Mouse (Mus musculus) liver, embryonic 16.5 days (tissue): ENCODE results near the gene Cdkl4. TPM values are rescaled to one million over a fixed set of nuclear protein-coding genes. Genes with fewer than 3 reads are reported as not detected.

ENCODE experiments used
- ATAC-seq: fragments of 200-750 bp; cut with Nextera tagmentation; 2 replicates; pipeline ENCODE4 v1.8.0; 2017; ENCODE audit warnings: low read depth, mild to moderate bottlenecking, moderate number of reproducible peaks, moderate library complexity
- H3K27ac ChIP-seq: fragments of 300-500 bp; sonication (generic); 2 replicates; pipeline ENCODE4 v1.5.1; 2014; ENCODE audit warnings: mild to moderate bottlenecking, low read length
- H3K27me3 ChIP-seq: fragments of 300-500 bp; sonication (generic); 2 replicates; pipeline ENCODE4 v1.6.1; 2014; ENCODE audit warnings: low read depth, low read length, mixed read lengths; ENCODE audit not compliant: control insufficient read depth, insufficient read depth
- H3K36me3 ChIP-seq: fragments of 300-500 bp; sonication (generic); 2 replicates; pipeline ENCODE4 v1.6.1; 2014; ENCODE audit warnings: mild to moderate bottlenecking; ENCODE audit not compliant: control insufficient read depth, insufficient read depth
- H3K4me1 ChIP-seq: fragments of 300-500 bp; sonication (generic); 2 replicates; pipeline ENCODE4 v1.6.1; 2014; ENCODE audit warnings: low read depth, low read length, mixed read lengths; ENCODE audit not compliant: control insufficient read depth
- H3K4me2 ChIP-seq: fragments of 300-500 bp; sonication (generic); 2 replicates; pipeline ENCODE4 v1.6.1; 2014; ENCODE audit warnings: low read depth, low read length, mixed read lengths
- H3K4me3 ChIP-seq: fragments of 300-500 bp; sonication (generic); 2 replicates; pipeline ENCODE4 v1.5.1; 2014; ENCODE audit warnings: low read depth, mild to moderate bottlenecking, low read length
- H3K9ac ChIP-seq: fragments of 300-500 bp; sonication (generic); 2 replicates; pipeline ENCODE4 v1.6.1; 2014; ENCODE audit warnings: low read depth, low read length
- H3K9me3 ChIP-seq: fragments of 300-500 bp; sonication (generic); replicated peaks from 2 replicates; pipeline ENCODE4 v1.6.1; 2016; ENCODE audit warnings: low read length; ENCODE audit not compliant: control insufficient read depth
- WGBS: fragments of 180-500 bp; shearing (Covaris S2); extraction: QIAGEN DNeasy Blood & Tissue Kit; methylation state at CpG from one replicate; pipeline ENCODE4 v1.1.7; 2014; ENCODE audit not compliant: insufficient replicate concordance; 5-methylcytosine and 5-hydroxymethylcytosine counted together
- polyA plus RNA-seq: library from polyadenylated mRNA; unstranded; fragments of >200 nt; fragmentation: Nextera tagmentation; extraction: Ambion mirVana; gene quantifications from 2 replicates; pipeline ENCODE4 v1.2.1, GENCODE M21; 2015

The Cdkl4 gene
- polyA plus RNA-seq, result 0.14 and 0.16 TPM in 2 replicates

DNA sequence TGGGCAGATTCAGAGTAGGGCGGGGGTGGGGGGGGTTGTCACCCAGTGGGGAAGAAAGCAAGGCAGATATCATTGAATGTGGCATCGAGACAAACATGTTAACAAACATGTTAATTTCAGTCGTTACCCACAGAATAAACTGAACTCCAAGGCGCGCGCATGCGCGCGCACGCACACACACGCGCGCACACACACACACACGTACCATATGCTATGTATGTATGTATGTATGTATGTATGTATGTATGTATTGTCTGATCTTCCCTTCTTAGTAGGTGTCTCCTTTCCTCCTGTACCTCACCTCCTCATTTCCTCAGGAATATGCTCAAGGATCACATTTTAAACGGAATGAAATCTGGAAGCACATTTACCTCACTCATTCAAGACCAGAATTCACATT, at the start of gene Cdkl4:
Gene Cdkl4 (minus strand): TSS at position 175 of the 400 bp plus-strand sequence.
- no peaks in the 10 kb centered on the region; the same call in 1 of the 2 replicates for H3K4me1 ChIP-seq
- no peaks in the 10 kb centered on the region for H3K9me3 ChIP-seq
- H3K27ac ChIP-seq, result no peak within 1 kb of the TSS
- H3K4me2 ChIP-seq, result peak within 1 kb of the TSS; percentile 69
- ATAC-seq, result no peak
- H3K9ac ChIP-seq, result no peak within 1 kb of the TSS; the same call in 1 of the 2 replicates
- H3K27me3 ChIP-seq, result no peaks in the 10 kb centered on the region; the same call in 1 of the 2 replicates
- H3K36me3 ChIP-seq, result no peaks in the 10 kb centered on the region
- 74% methylated on average over 15 of the region's 15 CpGs for WGBS
- H3K4me3 ChIP-seq, result peak within 1 kb of the TSS; percentile 43

DNA sequence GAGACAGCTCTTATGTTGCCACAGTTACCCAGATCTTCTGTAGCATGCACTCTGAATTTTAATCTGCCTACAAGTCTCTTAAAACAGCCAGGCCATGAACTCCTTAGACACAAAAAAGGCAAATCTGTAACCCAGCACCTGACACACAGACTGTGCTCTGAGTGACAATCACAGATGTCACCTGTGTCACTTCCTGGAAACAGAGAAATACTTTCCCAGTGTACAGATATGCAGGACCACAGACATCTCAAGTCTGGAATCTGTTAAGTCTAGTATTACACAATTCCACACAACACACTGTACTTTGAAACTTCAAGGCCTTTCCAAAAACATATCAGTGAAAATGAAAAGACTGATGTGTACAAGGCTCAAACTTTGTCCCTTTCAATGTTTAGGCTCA, 47.4 kb upstream of the Cdkl4 start:
- no peaks in the 10 kb centered on the region for H3K4me1 ChIP-seq
- no peaks in the 10 kb centered on the region for H3K27me3 ChIP-seq
- no peaks in the 10 kb centered on the region for H3K9me3 ChIP-seq
- H3K36me3 ChIP-seq, result no peaks in the 10 kb centered on the region
- no peak overlapping the region for H3K9ac ChIP-seq
- ATAC-seq, result peak; percentile 53; the same call in 1 of the 2 replicates
- no peak overlapping the region for H3K4me2 ChIP-seq
- no peak overlapping the region for H3K4me3 ChIP-seq
- H3K27ac ChIP-seq, result peak overlapping the region; percentile 10; the same call in 1 of the 2 replicates

DNA sequence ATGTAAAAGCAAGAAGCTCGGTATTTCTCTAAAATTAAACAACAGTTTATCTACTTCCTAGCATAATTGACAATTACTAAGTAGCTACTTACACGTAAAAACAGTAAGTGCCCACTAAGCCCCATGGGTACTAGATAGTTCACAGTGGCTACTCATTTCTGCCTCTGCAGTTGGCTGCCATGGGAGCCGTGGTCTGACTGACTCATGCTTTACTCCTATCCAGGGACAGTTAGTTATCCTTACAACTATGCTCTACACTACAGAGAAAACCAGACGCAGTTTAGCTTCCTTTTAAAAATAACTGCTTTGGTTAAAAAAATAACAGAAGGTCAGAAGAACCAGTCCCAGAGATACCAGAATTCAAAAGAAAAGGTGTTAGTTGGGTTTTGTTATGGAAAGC, 44.1 kb upstream of the Cdkl4 start:
- Histone ChIP-seq H3K27ac (no peak overlapping the region), H3K4me1 (no peaks in the 10 kb centered on the region), H3K4me2 (no peak overlapping the region), H3K9me3 (no peaks in the 10 kb centered on the region), H3K9ac (no peak overlapping the region), H3K27me3 (no peaks in the 10 kb centered on the region), H3K4me3 (no peak overlapping the region), H3K36me3 (no peaks in the 10 kb centered on the region)
- WGBS, result 72% methylated on average over 4 of the region's 4 CpGs
- no peak for ATAC-seq

DNA sequence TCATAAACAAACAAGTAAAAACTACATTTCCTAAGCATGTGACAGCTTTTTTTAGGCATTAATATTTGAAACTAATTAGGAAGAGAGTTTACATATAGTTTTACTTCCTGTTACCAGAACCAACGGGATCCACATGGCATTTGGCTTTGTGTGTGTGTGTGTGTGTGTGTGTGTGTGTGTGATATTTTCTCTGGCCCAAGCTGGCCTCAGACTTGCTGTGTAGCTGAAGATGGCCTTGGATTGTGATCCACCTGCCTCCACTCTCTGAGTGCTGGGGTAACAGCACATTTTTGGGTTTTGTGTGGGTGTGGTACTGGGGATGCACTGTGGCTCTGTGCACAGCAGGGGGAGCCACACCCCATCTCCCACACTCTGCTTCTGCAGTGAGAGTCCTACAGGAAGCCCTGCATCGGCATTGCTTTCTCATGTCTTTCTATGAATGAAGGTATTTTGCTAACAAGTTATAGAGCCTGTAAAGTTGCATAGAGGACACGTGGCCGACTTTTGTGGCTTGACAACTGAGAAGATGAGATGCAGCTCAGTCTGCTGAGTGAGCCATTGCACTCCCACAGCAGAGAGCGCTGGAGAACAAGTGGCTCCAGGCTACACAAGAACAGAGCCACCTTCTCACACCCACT, 43.3 kb upstream of the Cdkl4 start:
- no peak for ATAC-seq
- H3K4me2 ChIP-seq, result no peak overlapping the region
- WGBS, result 46% methylated on average over 5 of the region's 5 CpGs

DNA sequence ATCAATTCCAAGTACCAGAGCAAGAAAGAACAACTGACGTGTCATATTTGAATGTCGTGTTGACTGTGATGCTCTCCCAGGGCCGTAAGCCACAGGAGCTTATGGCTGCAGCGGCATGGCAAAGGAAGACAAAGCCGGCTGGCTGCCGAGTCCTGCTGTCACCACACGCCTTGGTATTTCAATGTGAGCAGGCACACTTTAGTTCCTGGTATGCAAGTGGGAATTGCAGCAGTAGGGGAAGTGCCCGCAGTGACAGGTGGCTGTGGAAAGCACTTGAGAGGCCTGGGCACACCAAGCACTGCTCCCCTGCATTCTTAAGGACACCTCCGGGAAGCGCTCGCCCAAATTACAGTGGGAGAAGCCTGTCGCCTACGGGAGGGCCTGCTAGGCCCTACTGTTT, 41.9 kb upstream of the Cdkl4 start:
- Histone ChIP-seq H3K36me3 (peaks cover 4% of the 10 kb centered on the region; the same call in 1 of the 2 replicates), H3K9ac (no peak overlapping the region)
- no peak for ATAC-seq

More for the DNA sequence above, 43.3 kb upstream of the Cdkl4 start:
- no peaks in the 10 kb centered on the region for H3K36me3 ChIP-seq
- H3K27me3 ChIP-seq, result no peaks in the 10 kb centered on the region
- H3K4me3 ChIP-seq, result no peak overlapping the region
- H3K4me1 ChIP-seq, result no peaks in the 10 kb centered on the region
- no peak overlapping the region for H3K9ac ChIP-seq
- no peak overlapping the region for H3K27ac ChIP-seq
- no peaks in the 10 kb centered on the region for H3K9me3 ChIP-seq

DNA sequence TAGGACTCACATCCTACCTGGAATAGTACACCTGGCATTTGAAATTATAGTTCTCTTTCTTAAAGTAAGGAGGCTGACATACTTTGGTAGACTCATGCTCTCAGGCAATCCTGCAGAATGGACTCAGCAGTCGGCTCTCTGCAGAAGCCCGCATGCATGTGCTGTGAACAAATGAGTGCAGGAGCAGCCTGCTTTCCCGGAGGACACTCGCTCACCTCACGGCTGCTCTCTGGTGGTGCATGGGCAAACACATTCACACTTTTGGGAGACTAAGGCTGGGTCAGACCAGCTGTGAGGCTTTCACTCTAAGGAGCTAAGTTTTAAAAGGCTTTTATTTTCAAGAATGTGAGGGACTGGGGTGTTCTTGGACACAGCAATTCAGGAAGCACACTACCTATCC, 41.3 kb upstream of the Cdkl4 start:
- Histone ChIP-seq H3K4me1 (no peaks in the 10 kb centered on the region), H3K36me3 (peaks cover 4% of the 10 kb centered on the region; the same call in 1 of the 2 replicates), H3K9me3 (no peaks in the 10 kb centered on the region), H3K4me2 (no peak overlapping the region), H3K27ac (no peak overlapping the region), H3K9ac (no peak overlapping the region), H3K4me3 (no peak overlapping the region), H3K27me3 (no peaks in the 10 kb centered on the region)
- 78% methylated on average over 5 of the region's 5 CpGs for WGBS
- no peak for ATAC-seq

More for the DNA sequence above, 41.9 kb upstream of the Cdkl4 start:
- H3K4me2 ChIP-seq, result no peak overlapping the region
- no peaks in the 10 kb centered on the region for H3K4me1 ChIP-seq
- no peaks in the 10 kb centered on the region for H3K9me3 ChIP-seq
- no peak overlapping the region for H3K4me3 ChIP-seq
- no peaks in the 10 kb centered on the region for H3K27me3 ChIP-seq
- H3K27ac ChIP-seq, result no peak overlapping the region
- WGBS, result 72% methylated on average over 13 of the region's 13 CpGs

DNA sequence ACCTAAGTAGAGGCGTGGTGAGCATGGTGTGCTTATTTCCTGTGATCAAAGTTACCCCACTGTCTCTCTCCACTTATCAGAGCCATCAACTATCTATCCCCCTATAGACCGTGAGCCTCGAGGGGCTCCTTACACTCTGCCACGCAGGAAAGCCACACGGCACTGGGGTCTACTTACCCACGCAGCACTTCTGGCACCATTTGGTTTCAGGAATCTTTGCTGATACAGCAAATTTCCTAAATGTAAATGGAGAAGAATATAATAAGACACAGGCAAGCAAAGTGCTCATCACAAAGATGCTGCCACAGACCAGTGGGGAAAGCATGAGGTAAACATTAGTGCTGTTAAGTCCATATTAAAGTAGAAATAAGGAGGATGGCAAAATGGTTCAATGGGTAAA, 26.2 kb upstream of the Cdkl4 start:
- Histone ChIP-seq H3K9me3 (no peaks in the 10 kb centered on the region), H3K4me3 (no peak overlapping the region), H3K9ac (no peak overlapping the region), H3K36me3 (peaks cover 15% of the 10 kb centered on the region), H3K4me1 (no peaks in the 10 kb centered on the region), H3K27me3 (no peaks in the 10 kb centered on the region), H3K4me2 (no peak overlapping the region), H3K27ac (no peak overlapping the region)
- WGBS, result 77% methylated on average over 6 of the region's 6 CpGs
- ATAC-seq, result no peak

DNA sequence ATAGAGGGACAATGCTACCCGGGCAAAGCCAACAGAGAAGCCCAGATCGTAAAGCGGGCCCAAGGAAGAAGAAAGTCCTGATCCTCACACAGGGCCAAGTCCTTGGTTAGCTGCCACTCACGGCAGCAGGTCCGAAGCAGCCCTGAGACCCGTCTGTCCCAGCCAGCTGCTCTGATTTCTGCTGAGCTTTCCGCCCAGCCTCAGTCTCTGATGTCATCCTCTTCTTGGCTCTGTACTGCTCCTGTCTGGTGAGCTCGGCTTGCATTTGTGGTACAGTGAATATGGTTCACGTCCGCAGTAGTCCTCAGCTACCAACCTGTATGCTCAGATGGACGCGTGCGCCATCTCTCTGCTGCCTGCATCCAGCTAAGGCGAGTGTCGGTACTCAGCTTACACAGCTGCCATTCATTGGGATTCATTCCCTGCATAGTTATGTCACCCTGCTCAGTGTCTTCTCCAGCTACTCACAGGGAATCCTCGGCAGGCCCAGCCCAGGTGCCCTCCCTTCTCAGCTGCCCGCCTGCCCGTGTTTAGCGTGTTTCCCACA, 25.5 kb upstream of the Cdkl4 start:
- H3K36me3 ChIP-seq, result peaks cover 10% of the 10 kb centered on the region
- no peak for ATAC-seq
- H3K27me3 ChIP-seq, result no peaks in the 10 kb centered on the region
- H3K4me3 ChIP-seq, result no peak overlapping the region
- H3K4me2 ChIP-seq, result no peak overlapping the region
- 85% methylated on average over 19 of the region's 19 CpGs for WGBS
- H3K9ac ChIP-seq, result no peak overlapping the region
- no peaks in the 10 kb centered on the region for H3K9me3 ChIP-seq
- H3K4me1 ChIP-seq, result no peaks in the 10 kb centered on the region
- H3K27ac ChIP-seq, result no peak overlapping the region

DNA sequence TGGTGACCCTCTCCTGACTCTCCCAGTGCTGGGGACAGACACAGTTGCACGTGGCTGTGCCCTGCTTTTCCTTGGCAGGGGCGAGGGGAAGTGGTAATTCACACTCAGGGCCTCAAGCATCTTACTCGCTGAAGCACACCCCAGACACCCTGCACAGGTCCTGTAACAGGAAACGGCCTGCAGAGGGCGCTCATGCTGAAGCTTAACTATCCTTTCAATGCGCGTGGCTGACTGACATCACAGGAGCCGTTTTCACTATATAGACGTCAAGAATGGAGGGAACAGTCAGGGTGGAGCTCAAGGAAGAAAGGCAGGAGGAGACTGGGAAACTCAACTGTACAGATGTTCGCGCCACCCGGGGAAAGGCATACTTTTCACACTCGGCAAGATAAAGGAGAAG, 23.8 kb upstream of the Cdkl4 start:
- ATAC-seq, result no peak
- Histone ChIP-seq H3K4me2 (no peak overlapping the region), H3K4me3 (no peak overlapping the region), H3K27ac (no peak overlapping the region), H3K36me3 (peaks cover 10% of the 10 kb centered on the region), H3K9me3 (no peaks in the 10 kb centered on the region), H3K4me1 (no peaks in the 10 kb centered on the region), H3K27me3 (no peaks in the 10 kb centered on the region), H3K9ac (no peak overlapping the region)
- 61% methylated on average over 13 of the region's 13 CpGs for WGBS
